Mouse (Mus musculus) ovary, postnatal 10 days (tissue): ENCODE data around the gene Hmga1.

Experiments used
- DNase-seq: peaks from one replicate; pipeline ENCODE4 v3.0.0; 2022; ENCODE audit warnings: low spot score

The Hmga1 gene

GRCm38 (mm10) chr17:27556315-27557011, at the start of gene Hmga1:
Gene Hmga1 (plus strand): TSS chr17:27556497.
- DNase-seq: no peak

DNA sequence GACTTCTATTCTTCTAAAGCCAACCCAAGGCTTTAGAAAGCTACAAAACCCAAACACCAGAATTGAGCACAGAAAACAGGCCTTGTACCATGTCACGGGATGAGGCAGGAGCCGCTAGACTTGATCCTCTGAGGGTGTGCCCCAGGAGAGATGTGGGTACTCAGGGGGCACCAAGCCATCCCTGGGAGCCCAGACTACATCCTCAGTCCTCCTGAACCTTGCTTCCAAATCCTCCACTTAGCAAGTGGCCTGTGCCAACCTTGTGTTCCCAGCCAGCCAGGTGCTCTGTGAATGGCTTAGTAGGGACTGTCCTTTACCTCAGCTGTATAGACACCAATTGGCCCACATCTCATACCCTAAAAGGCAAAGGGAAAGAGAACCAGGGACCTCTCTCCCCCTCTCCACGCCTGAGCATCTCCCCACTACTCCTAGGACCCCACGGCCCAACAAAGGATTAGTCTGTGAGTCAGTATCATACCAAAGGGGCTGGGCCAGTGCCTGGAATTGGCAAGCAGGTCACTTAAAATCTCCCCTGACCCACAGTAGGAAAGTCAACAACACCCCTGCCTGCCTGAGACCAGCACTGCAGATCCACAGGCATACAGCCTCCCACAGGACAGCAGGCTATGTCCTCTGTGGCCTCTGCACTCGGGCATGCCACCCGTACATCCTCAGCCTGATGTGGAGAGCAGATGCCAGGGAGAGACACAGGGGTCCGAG, 49.3 kb upstream of the Hmga1 start:
- DNase-seq: no peak

DNA sequence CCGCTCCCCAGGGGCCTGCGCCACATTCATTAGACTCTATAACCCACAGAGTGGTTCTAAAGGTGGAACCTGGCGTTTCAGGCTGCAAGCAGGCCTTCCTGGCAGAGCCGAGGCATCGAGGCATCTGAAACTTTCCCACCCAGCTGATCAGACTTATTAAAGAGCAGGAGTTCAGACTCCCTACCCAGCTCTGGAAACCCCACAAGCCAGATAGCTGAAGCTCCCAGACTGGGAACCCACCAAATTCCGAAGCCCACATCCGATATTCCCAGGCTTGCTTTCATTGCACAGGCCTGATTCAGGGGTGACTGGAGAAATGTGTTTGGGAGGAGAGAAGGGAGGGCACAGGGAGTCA, 48.7 kb upstream of the Hmga1 start:
- no peak for DNase-seq

DNA sequence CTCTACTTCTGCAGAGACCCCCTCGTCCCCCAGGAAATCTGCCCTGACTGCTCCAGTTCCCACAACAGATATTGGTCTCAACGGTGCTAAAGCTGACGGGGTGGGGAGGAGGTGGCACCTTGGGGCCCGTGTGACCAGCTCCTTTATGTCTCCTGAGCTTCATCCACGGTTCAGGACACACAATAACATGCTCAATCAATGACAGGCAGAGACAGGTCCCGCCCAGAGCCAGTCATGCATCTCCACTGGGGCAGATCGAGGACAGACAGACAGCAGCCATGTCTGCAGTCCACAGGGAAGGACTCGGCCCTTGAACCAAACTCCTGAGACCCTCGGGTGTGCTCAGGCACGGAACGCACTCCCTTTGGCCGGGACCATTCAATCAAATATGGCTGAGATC, 48.3 kb upstream of the Hmga1 start:
- DNase-seq: no peak

DNA sequence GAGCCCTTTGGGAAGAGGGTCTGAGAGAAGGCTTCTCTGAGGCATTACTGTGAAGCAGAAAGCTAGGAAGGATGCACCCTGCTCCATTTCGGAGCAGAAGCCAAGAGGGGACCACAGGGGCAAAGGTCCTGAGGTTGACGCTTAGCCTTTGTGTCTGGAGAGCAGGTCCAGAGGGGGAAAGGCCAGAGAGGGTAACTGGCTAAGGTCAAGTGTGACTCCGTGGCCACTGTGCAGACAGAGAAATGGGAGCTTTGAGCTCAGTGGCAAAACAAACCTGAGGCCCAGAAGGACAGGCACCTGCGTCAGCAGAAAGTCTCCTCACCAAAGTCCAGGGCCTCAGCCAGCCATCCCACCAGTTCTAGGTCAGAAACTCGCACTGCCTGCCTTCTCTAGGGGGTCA, 47.8 kb upstream of the Hmga1 start:
- DNase-seq: no peak

DNA sequence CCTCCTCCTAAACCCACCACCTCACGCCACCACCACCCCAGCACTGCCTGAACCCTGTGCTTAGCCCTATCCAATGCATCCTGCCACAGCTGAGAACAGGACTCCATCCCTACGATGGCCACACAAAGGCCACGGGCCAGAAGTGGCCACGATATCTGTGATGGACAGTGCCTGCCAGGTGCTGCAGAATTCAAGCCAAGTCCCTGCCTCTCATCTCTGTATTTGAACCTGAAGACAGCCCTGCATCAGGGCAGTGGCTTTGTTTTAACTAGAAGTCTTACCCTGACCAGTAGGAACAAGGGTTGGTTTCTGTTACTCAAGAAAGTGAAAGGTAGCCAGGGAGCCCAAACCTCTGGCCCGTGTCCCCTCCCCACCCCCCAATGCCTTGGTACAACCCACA, 47.2 kb upstream of the Hmga1 start:
- DNase-seq: no peak

DNA sequence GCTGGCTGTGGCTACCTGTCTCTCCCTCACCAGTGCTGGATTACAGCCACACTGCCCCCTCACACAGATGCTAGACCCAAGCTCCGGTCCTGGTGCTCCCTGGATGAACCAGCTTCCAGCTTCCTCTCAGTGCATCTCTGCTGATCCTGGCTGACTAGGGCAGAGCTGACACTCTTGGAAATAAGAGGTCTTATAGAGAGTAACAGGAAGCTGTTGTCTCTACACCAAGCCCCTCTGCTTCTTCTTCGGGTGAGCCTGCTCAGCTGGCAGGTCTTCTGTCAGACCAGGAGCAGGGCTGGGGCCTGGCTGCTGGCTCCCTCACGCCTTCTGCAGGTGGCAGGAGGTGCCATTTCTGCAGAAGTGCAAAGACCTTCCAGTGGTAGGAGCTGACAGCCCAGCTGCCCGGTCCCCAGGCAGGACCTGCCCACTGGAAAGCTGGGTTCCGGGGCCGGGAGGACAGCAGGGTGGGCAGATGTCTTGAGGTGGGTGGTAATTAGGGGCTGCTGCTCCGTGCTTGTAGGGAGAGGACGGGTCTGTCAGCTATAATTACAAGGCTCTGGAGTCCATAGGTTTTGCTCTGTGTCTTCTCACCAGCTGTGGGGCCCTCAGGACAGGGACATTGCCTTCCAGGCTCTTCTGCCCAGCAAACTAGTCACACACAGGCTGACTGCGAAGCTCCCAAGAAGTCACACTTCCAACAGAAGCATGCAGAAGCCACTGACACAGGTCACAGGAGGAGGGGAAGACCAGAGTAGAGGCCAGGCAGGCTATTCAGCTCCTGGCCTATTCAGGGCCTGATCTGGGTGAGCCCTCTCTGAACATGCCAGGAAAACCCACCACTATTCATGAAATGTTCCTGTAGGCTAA, 45.8 kb upstream of the Hmga1 start:
- DNase-seq: no peak

DNA sequence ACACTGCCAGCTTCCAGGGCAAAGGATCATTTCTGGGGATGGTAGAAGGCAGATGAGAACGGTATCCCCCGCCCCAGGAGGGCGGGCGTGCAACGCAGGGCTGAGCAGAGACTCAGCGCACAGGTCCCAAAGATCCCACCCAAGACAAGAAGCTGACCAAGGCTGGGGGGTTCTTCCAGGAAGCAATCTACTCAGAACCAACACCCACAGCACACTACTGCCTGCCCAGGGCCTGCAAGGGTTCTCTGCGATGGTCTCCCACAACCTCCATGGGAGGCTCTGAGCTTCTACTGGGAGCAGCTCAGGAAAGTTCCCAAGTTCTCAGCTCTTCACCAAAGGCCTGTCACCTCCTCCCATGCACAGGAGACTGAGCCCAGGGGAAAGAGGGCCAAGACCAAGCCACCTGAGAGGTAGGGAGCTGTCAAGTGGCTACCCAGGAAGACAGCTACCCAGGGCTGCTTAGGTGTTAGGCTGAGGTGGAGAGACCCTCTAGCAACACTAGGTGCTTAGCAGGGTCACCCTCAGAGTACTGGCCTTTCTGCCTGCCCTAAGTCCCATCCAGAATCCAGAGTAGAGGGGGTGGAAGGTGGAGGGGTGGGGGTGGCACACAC, 45.1 kb upstream of the Hmga1 start:
- no peak for DNase-seq

DNA sequence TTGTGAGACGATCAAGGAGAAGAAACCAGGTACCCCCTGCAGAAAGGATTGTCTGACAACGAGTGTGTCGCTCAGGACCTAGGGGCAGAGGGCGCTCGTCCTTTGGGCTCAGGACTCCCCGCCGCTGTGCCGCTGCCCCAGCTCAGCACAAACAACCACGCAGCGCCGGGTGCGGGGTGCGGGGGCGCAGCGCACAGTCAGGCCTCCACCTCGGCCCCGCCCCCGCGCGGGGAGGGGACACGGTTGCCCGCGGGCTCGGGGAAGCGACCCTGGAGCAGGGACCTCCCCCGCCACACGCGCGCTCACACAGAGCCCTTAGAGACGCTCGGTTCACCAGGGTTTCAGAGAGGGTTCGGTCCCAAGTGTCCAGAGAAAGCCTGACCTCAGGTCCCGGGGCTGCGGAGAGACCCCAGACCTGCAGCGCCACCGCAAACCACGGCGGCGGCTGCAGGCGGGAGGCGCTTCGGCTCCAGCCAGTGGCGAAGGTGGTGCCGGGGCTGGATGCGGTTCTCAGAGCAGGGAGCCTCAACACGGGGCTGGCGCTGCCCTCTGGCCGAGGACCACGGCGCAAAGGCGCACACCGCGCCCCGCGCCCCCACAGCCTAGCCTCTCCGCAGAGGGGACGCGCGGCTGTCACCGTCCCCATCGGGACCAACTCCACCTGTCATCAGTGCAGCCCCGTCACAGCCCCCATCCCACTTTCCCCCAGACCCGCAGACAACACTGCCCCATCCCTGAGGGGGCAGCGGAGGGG, 44.3 kb upstream of the Hmga1 start:
- DNase-seq: no peak

- no peak for DNase-seq
These were observed 43.6 kb upstream of the Hmga1 start for GRCm38 (mm10) chr17:27512619-27513161.

DNA sequence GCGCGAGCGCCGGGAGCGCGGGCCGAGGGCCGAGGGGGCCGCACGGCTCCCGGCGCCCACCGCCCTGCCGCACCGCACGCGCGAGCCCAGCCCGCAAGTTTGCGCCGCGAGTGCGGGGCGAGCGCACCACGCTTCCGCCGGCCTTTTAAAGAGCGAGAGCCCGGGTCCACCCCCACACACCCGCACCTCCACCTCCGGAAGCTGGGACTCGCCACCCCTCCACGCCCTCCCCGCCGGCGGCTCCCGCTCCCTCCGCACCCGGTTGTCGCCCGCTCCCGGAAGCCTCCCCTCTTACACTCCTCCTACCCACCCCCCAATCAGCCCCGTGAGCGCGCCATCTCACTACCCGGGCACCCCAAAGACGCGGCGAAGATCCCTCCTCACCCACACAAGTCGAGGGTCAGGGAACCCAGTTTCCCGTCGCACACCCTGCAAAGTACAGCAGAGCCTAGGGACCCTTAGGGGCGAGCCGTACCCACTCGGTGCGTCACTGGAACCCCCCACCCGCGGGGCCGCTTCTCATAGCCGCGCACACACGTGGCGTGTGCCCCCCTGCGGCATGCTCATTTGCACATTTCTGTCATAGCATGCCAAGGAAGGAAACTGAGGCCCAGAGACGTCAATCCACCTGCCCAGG, 42.9 kb upstream of the Hmga1 start:
- no peak for DNase-seq

DNA sequence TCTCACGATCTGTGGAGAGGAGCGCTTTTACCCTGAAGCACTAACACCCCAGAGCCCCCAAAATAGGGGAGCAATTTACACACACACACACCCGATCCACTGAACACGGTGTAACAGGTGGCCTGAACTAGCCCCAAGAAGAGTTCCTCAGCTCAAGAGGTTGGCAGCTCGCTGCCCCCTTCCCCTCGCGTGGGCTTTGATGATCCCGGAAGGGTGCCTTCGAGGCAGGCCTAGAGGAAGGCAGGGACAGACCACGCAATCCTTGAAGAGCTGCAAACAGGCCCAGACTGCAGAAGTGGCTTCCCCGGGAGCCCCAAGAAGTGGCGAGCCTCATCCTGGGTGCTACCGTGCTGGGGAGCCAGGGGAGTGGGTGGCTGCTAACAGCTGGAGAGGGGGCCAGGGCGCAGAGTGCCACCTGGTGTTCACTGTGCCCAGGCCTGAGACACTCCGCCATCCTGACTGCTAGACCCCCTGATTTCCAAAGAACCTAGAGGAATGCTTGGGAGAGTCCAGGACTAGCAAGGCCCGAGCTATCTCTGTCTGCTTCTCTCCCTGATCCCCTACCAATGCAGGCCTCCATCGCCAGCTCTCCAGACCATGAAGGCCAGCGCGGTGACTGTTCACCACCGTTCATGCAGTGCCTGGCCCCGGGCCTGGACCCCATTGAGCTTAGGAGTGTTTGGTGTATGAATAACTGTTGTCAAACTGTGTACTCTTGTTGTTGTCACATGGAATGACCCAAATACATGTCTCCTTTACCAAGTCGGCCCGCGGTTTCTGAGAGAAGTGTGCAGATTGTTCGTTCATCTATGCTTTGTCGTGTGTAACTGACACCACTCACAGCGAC, 42.2 kb upstream of the Hmga1 start:
- no peak for DNase-seq

- no peak for DNase-seq
These were observed 38.0 kb upstream of the Hmga1 start for GRCm38 (mm10) chr17:27518296-27518695.

GRCm38 (mm10) chr17:27518700-27519595, 37.3 kb upstream of the Hmga1 start:
- no peak for DNase-seq

DNA sequence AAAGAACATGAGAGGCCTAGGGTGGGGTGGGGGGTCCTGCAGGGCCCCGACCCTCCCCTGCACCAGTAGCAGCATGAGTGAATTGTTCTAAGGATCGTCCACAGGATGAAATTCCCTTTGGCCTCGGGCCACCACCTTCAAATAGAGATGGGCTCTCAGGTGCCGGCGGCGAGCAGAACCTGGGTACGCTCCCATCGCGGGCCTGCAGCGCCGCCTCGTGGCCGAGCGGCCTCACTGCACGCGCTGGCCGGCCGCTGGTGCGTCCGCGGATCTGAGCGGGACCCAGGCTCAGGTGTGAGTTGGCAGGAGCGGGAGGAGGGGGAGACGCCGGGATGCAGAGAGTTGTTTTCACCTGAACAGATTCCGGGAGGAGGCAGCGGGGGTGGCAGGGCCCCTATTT, 35.7 kb upstream of the Hmga1 start:
- DNase-seq: no peak

DNA sequence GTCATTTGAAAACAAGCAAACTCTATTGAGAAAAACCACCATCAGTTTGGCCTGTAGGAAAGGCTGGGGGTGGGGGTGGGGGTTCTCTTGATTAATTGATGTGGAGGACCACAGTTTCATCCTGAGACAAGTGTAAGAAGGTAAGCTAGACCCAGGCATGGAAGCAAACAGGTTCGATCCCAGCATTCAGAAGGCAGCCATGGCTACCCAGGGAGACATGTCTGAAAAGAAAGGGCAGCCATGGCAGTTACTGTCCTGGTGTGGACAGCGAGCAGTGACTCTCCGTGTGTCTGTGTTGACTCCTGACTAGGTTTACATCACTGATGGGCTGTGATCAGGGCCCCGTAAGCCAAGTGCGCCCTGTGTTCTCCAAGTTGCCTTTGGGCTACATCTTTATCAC, 35.0 kb upstream of the Hmga1 start, which contains the start of gene Grm4:
Gene Grm4 (minus strand): TSS at position 101 of the 400 bp plus-strand sequence.
- no peak for DNase-seq

DNA sequence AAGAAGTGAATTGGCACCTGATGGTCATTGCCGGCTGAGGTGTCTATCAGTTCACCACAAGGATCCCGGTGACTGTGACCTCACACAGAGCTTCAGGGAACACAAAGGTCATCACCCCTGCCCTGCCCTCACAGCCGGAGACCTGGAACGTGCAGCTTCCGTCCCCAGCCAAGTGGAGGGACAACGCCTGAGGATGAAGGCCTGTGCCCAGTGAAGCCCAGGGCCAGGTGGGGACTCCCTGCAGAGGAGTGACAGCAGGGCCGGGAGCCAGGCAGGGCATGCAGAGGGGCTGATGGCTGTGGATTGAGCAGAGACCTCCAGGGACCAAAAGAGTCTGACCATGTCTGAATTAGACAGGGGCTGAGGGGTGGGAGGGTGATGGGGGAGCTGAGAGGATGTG, 33.2 kb upstream of the Hmga1 start:
- DNase-seq: no peak

- no peak for DNase-seq
These were observed 29.1 kb upstream of the Hmga1 start for GRCm38 (mm10) chr17:27527188-27527587.

DNA sequence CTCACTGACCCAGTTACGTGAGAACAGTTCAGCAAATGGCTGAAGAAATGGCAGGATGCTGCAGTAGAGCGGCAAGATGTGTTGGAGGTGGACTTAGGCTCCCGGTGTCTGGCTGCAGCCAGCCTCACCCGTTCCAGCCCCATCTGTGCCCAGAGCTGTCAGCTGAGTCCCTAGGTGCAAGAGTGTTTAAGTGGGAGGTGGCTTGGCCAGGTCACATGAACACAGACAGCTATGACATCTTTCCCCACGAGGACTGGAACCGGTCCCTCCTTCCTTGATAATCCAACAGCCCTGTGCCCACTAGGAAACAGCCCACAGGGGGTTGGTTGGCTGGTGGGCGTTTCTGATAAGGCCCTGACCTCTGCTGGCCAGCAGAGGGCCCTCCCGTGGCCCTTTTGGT, 28.3 kb upstream of the Hmga1 start:
- no peak for DNase-seq
